Mouse (Mus musculus): ENCODE measurements at regions not wholly inside any gene's neighbourhood (a gene's known extent, or its start where the extent isn't known, plus 50 kb on each side); places are given as distances from the start of the nearest gene placed in this dataset.

GRCm38 (mm10) chr1:14000605-14001395 lies 2092.3 kb downstream of the 4930444P10Rik start:
- TF ChIP-seq CTCF (IDR thresholded peaks at IDR 0.05; ENCODE audit: borderline replicate concordance, insufficient read depth, low read length) (no peak), POLR2A (IDR thresholded peaks at IDR 0.05; ENCODE audit: low read depth, low read length) (no peak)

All from embryonic fibroblast, embryonic 13.5 days (primary cell).